Comparison of ENCODE assay signal across 8 mouse cellular contexts in the genomic region with DNA sequence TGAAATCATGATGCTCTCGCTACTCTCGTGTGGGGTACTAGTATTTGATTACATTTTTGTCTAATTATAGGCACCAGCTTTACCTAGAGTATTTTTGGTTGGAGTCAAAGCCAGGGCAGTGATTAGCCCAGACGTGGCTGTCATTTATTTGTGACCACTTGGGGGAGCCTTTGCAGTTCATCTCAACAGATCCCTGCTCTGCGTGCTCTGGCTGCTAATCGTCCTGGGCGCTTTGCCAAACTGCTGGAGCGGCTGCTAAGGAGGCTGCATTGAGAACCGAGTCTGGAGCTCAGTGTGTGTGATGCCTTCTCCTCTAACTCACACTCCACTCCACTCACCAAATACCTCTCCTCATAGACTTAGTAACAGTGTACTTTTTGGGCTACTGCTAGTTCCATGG. TPM values are rescaled to one million over a fixed set of nuclear protein-coding genes. Genes with fewer than 3 reads are reported as not detected.
DNase-seq lines count a peak whose midpoint lies in the region; ATAC-seq and TF ChIP-seq lines count a peak whose summit lies in the region.

No protein-coding gene starts in this region.

- ATAC-seq in lung, embryonic 15.5 days (ENCODE audit: borderline replicate concordance, extremely low read depth, low FRiP score, low TSS enrichment) = peak; percentile 80

- H3K27me3 ChIP-seq in hindbrain, embryonic 10.5 days (ENCODE audit: insufficient read depth, poor library complexity, severe bottlenecking) = peaks cover 14% of the 10 kb centered on the region
- H3K27me3 ChIP-seq in lung, embryonic 15.5 days = peaks cover 11% of the 10 kb centered on the region; the same call in 1 of the 2 replicates
- H3K27me3 ChIP-seq in thymus, adult 2 months (ENCODE audit: control insufficient read depth, insufficient read depth, low read length) = no peaks in the 10 kb centered on the region

- H3K4me2 ChIP-seq in lung, embryonic 15.5 days = peak overlapping the region; percentile 28; the same call in 1 of the 2 replicates

- peak overlapping the region; percentile 35 for H3K4me3 ChIP-seq in hindbrain, embryonic 10.5 days
- H3K4me3 ChIP-seq in lung, embryonic 15.5 days = no peak overlapping the region
- H3K4me3 ChIP-seq in thymus, adult 2 months (ENCODE audit: control insufficient read depth, insufficient read depth, low read length) = no peak overlapping the region

- peak; percentile 83 for DNase-seq in MEL-GATA-1-ER (ENCODE audit: extremely low read depth, low read depth)
- peak; percentile 88 for DNase-seq in cerebellum, adult 9-10 months
- DNase-seq in frontal cortex, adult 2 months (ENCODE audit: extremely low spot score in 1 of 2, low spot score in 1 of 2) = peak; percentile 90 to 98
- DNase-seq in hindbrain, embryonic 10.5 days (ENCODE audit: low spot score) = peak; percentile 84
- DNase-seq in layer of hippocampus, adult 9-10 months (ENCODE audit: low spot score) = peak; percentile 90
- DNase-seq in ovary, adult 18-20 months (ENCODE audit: low spot score) = peak; percentile 85
- DNase-seq in thymus, adult 2 months = peak; percentile 79

- WGBS in hindbrain, embryonic 10.5 days = 2% methylated on average over 8 of the region's 8 CpGs
- 0% methylated on average over 8 of the region's 8 CpGs for WGBS in lung, embryonic 15.5 days
- 5% methylated on average over 8 of the region's 8 CpGs for WGBS in thymus, adult 2 months

- H3K9ac ChIP-seq in lung, embryonic 15.5 days = no peak overlapping the region

- peak overlapping the region; percentile 56; the same call in 1 of the 2 replicates for H3K27ac ChIP-seq in hindbrain, embryonic 10.5 days
- no peak overlapping the region for H3K27ac ChIP-seq in lung, embryonic 15.5 days
- no peak overlapping the region for H3K27ac ChIP-seq in thymus, adult 2 months (ENCODE audit: control insufficient read depth, insufficient read depth, low read length)

- peak; percentile 66; the same call in 1 of the 2 replicates for TF ChIP-seq CTCF in thymus, adult 2 months (IDR thresholded peaks at IDR 0.05; ENCODE audit: borderline replicate concordance, control insufficient read depth, extremely low read depth, insufficient read depth, low read length, poor library complexity)

- no peaks in the 10 kb centered on the region for H3K9me3 ChIP-seq in hindbrain, embryonic 10.5 days
- H3K9me3 ChIP-seq in lung, embryonic 15.5 days = no peaks in the 10 kb centered on the region

- H3K4me1 ChIP-seq in hindbrain, embryonic 10.5 days (replicated peaks) = peaks cover 32% of the 10 kb centered on the region
- H3K4me1 ChIP-seq in lung, embryonic 15.5 days = peaks cover 19% of the 10 kb centered on the region
- peaks cover 7% of the 10 kb centered on the region for H3K4me1 ChIP-seq in thymus, adult 2 months (replicated peaks; ENCODE audit: control insufficient read depth, insufficient read depth, low read length)

- TF ChIP-seq POLR2A in thymus, adult 2 months (IDR thresholded peaks at IDR 0.05; ENCODE audit: control insufficient read depth, extremely low read depth, insufficient read depth, low read length, poor library complexity) = 0 out of 2 replicates have a peak, but pooled peaks have one; percentile 16

- H3K36me3 ChIP-seq in hindbrain, embryonic 10.5 days = no peaks in the 10 kb centered on the region
- no peaks in the 10 kb centered on the region for H3K36me3 ChIP-seq in lung, embryonic 15.5 days
- no peaks in the 10 kb centered on the region for H3K36me3 ChIP-seq in thymus, adult 2 months (ENCODE audit: control insufficient read depth, insufficient read depth, low read length)

RNA-seq across cellular contexts. Expression of gene Mpp6, which starts 2.7 kb away (rescaled TPM):
- polyA plus RNA-seq in frontal cortex, adult 2 months (2012; rRNA removed) = 45.7 and 64.0 TPM in 2 replicates
- polyA plus RNA-seq in hindbrain, embryonic 10.5 days (2016; fragmentation: Nextera tagmentation; extraction: Ambion mirVana) = 51.3 and 64.8 TPM in 2 replicates
- 64.2 and 64.5 TPM in 2 replicates for polyA plus RNA-seq in lung, embryonic 15.5 days (2015; fragmentation: Nextera tagmentation; extraction: Ambion mirVana)
- polyA plus RNA-seq in thymus, adult 2 months (2012; rRNA removed) = 8.5 and 9.4 TPM in 2 replicates
